Mouse (Mus musculus): ENCODE data around the gene Fam198a.

Gene Fam198a

GRCm38 (mm10) chr9:121950418-121951113 lies at the start of gene Fam198a:
TSS of gene Fam198a (plus strand) at chr9:121950988.
- DNase-seq (ENCODE audit: low spot score): peak; percentile 96

- peak; percentile 27 for DNase-seq (ENCODE audit: low spot score)
These were observed 48.8 kb upstream of the Fam198a start for GRCm38 (mm10) chr9:121901710-121902700.

- peak; percentile 61 for DNase-seq (ENCODE audit: low spot score)
These were observed 47.1 kb upstream of the Fam198a start for GRCm38 (mm10) chr9:121903476-121904305.

- DNase-seq (ENCODE audit: low spot score): no peak
These were observed 46.5 kb upstream of the Fam198a start for GRCm38 (mm10) chr9:121904319-121904718.

GRCm38 (mm10) chr9:121904946-121905345 lies 45.8 kb upstream of the Fam198a start:
- no peak for DNase-seq (ENCODE audit: low spot score)

GRCm38 (mm10) chr9:121905556-121906185 lies 45.1 kb upstream of the Fam198a start:
- DNase-seq (ENCODE audit: low spot score): peak; percentile 25

- DNase-seq (ENCODE audit: low spot score): peak; percentile 22
These were observed 44.3 kb upstream of the Fam198a start for GRCm38 (mm10) chr9:121906456-121906855.

GRCm38 (mm10) chr9:121907356-121908070 lies 43.3 kb upstream of the Fam198a start:
- DNase-seq (ENCODE audit: low spot score): peak; percentile 32

GRCm38 (mm10) chr9:121908321-121908720 lies 42.5 kb upstream of the Fam198a start:
- peak; percentile 34 for DNase-seq (ENCODE audit: low spot score)

- peak; percentile 29 for DNase-seq (ENCODE audit: low spot score)
These were observed 41.2 kb upstream of the Fam198a start for GRCm38 (mm10) chr9:121909635-121910034.

GRCm38 (mm10) chr9:121911196-121911595 lies 39.6 kb upstream of the Fam198a start:
- DNase-seq (ENCODE audit: low spot score): no peak

- no peak for DNase-seq (ENCODE audit: low spot score)
These were observed 38.0 kb upstream of the Fam198a start for GRCm38 (mm10) chr9:121912786-121913185.

GRCm38 (mm10) chr9:121914226-121914757 lies 36.5 kb upstream of the Fam198a start:
- no peak for DNase-seq (ENCODE audit: low spot score)

GRCm38 (mm10) chr9:121915056-121915455 lies 35.7 kb upstream of the Fam198a start:
- no peak for DNase-seq (ENCODE audit: low spot score)

GRCm38 (mm10) chr9:121916102-121916501 lies 34.7 kb upstream of the Fam198a start, which contains the start of gene Cyp8b1:
TSS of gene Cyp8b1 (minus strand) at chr9:121916305.
- DNase-seq (ENCODE audit: low spot score): no peak

- DNase-seq (ENCODE audit: low spot score): no peak
These were observed 31.7 kb upstream of the Fam198a start for GRCm38 (mm10) chr9:121919027-121919501.

GRCm38 (mm10) chr9:121923443-121923842 lies 27.3 kb upstream of the Fam198a start:
- DNase-seq (ENCODE audit: low spot score): no peak

GRCm38 (mm10) chr9:121923906-121924305 lies 26.9 kb upstream of the Fam198a start:
- DNase-seq (ENCODE audit: low spot score): no peak

GRCm38 (mm10) chr9:121924901-121925560 lies 25.8 kb upstream of the Fam198a start:
- DNase-seq (ENCODE audit: low spot score): no peak

- DNase-seq (ENCODE audit: low spot score): no peak
These were observed 24.8 kb upstream of the Fam198a start for GRCm38 (mm10) chr9:121925959-121926358.

Data from testis, postnatal 10 days (tissue).